Mouse (Mus musculus): Measurements from ENCODE around the gene Etl4.

- TF ChIP-seq CTCF (IDR thresholded peaks at IDR 0.05; ENCODE audit: low read depth) (no peak), EP300 (IDR thresholded peaks at IDR 0.05; ENCODE audit: low read depth) (no peak)
Observed at GRCm38 (mm10) chr2:20665309-20665971, 755.9 kb downstream of the Etl4 start.

All from liver, embryonic 14.5 days (tissue).